Mouse (Mus musculus): Measurements from ENCODE around the gene Lsm3. TPM values are rescaled to one million over a fixed set of nuclear protein-coding genes. Genes with fewer than 3 reads are reported as not detected.

Gene Lsm3
- total RNA-seq, 2 experiments from 2014 or later: 47.8 to 58.0 TPM

DNA sequence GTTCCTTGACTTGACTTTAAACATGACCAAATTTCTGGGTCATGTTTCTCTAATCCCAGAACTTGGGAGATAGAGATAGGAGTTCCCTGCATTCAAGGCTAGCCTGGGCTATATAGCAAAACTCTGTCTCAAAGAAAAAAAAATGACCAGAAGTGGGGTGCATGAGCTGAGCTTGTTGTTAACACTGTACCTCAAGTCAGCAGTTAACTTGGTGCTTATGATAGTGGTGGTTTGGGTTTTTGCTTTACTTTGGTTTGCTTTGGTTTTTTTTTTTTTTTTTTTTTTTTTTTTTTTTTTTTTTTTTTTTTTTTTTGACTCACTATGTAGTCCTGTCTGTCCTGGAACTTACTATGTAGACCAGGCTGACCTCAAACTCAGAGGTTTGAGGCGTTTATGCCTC, 31.6 kb downstream of the Lsm3 start:
- DNase-seq: no peak

DNA sequence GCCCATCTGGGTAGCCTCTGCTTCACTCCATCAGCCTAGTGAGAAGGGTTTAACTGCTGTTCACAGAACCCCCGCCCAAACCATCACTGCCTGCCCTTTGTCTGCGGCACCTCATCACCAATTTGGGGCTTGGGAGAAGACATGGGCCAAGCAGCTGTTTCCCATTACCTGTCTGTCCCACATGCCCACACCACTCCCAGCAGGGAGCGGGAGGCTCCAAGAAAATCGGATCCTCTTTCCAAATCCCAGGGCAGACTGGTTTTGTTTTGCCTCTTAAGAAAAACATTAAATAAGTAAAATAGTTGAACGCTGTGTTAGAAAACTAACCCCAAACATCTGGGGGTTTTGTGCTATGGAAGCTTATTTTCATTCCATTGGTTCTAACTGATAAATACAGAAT, 33.9 kb downstream of the Lsm3 start:
- DNase-seq: no peak
- intact Hi-C loops (cut with DNase I): no loop called here

More for the DNA sequence above, 31.6 kb downstream of the Lsm3 start:
- intact Hi-C loops (cut with DNase I): no loop called here

DNA sequence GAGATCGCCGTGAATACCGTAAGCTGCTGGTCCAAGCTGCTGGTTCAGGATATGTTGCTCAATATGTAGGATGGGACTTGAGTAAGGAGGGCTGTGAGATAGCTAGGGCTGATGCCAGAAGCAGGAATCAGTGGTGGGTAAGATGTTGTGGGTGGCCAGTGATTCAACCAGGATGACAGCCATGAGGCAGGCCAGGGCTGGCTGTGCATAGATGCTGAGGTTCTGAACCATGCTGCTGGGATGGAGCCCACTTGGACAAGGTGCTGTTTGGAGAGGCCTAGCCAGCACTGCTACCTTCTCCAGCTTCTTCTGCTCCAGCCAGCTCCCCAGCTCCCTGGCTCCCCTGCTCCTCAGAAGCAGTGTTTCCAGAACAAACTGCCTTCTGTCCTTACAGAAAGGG, 35.9 kb downstream of the Lsm3 start:
- intact Hi-C loops (cut with DNase I): no loop called here
- no peak for DNase-seq

DNA sequence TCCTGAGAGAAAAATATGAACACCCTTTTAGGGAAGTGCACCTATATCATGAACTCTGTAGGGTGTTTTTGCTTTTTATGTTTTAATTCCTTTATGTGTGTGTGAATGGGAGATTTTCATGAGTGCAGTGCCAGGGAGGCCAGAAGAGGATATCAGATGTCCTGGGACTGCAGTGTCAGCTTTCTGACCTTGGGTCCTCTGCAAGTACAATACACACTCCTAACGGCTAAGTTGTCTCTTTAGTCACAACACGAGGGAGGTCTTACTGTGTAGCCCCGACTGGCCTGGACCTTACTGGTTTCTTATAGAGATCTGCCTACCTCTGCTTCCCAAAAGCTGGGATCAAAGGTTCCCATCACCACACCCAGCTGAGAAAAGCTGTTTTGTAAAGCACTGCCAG, 37.0 kb downstream of the Lsm3 start:
- no peak for DNase-seq
- intact Hi-C loops (cut with DNase I): no loop called here

DNA sequence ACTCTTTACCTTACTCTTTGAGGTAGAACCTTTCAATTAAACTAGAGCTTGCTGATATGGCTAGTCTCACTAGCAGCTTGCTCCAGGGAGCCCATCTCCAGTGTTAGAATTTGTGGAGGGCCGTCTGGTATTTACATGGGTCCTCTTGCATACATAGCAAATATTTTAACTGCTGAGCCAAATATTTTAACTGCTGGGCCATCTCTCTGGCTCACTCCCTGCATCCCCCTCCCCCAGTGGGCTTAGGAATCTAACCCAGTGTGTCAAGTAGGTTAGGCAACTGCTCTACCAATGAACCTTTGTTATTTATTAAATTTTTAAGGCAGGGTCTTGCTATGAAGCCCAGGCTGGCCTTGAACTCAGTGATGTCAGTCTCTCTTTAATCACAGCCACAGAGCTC, 42.8 kb downstream of the Lsm3 start:
- intact Hi-C loops (cut with DNase I): no loop called here
- DNase-seq: no peak

DNA sequence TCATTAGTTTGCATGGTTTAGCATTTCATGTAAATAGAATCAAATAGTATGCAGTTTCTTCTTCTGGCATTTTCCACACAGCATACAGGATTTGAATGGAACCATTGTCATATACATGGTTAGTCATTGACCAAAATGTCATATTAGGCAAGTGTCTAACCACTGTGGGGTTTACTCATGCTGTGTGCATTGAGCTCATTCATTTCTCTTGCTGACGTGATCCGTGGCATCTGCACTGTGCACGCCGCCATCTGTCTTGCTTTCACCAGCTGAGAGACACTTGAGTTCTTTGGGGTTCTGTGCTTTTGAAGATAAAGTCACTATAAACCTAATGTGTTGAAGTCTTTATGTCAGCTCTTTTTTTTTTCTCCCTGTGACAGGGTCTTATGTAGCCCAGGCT, 43.6 kb downstream of the Lsm3 start:
- intact Hi-C loops (cut with DNase I): no loop called here
- no peak for DNase-seq

DNA sequence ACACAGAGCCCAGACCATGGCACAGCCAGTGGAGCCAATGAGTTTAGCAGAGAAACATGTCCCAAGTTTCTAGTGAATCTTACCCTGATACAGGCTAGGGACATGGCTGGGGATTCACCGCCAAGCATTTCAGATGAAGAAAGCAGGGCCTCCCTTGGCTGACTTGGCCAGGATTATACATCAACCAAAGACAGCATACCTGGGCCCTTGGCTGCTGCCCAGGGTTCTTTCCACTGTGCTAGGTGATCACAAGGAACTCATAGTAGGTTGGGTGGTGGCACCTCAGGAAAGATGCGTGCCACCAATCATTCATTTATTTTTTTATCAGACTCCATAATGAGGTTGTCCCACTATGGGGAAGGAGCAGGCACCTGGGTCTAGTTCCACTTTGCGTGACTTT, 44.5 kb downstream of the Lsm3 start:
- DNase-seq: no peak
- intact Hi-C loops (cut with DNase I): no loop called here

DNA sequence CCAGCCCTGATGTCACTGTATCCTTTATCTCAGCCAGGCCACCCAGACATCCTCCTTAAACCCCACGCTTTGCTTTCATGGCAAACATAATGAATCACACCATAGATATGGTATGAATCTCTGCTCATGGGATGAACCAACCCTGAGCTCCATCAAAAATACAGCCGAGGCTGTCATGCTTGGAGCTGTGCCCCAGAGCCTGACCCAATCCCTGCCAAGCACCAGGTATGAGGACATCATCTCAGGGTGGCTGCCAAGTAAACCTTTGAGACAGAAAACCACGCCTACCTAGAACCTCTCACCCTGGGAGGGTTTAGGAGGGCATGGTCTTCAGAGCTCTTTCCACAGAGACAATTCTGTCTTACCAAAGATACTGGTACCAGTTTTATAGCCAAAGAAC, 47.3 kb downstream of the Lsm3 start:
- no peak for DNase-seq
- intact Hi-C loops (cut with DNase I): no loop called here

DNA sequence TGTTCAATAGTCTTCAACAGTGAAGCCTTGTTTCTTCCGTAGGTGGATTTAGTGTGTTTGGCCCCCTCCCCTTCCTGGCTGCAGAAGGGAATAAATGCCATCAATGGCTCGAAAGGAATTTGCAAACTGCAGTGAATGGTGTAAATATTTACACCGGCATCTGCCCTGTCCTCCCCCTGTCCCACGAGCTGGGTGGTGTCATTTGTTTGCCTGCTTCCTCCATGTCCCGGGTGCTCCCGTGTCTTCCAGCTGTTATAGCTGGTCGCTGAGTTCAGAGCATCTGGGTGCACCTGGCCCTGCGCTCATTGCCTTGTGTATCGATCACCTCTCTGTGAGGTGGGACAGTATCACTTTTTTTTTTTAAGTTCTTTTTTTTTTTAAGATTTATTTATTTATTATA, 50.7 kb downstream of the Lsm3 start:
- intact Hi-C loops (cut with DNase I): no loop called here
- no peak for DNase-seq

Other genes with a start within 250 kb of the Lsm3 start
- under 1 TPM in 1 of 2 experiments, not detected in 1; 0.07 TPM for gene Wnt7a, start 104.6 kb upstream of the Lsm3 start, total RNA-seq (2021)
- gene Chchd4, start 42.4 kb upstream of the Lsm3 start, total RNA-seq (2021): 10 to 100 TPM; 12.9 to 15.1 TPM
- gene Tmem43, start 42.2 kb upstream of the Lsm3 start, total RNA-seq (2021): 10 to 100 TPM; 24.3 to 24.9 TPM
- gene Xpc, start within 50 bp of the Lsm3 start, total RNA-seq (2021): 10 to 100 TPM; 10.4 to 10.9 TPM
- 100 to 1,000 TPM; 117 to 145 TPM for gene Slc6a6, start 168.1 kb downstream of the Lsm3 start, total RNA-seq (2021)

Measured in heart, postnatal 14 days (tissue).